Mouse (Mus musculus) cerebellum, adult 2 months (tissue): ENCODE data around the gene Asb14.

Source experiments
- CTCF ChIP-seq: fragments of 200-500 bp; IDR thresholded peaks from 2 replicates; pipeline ENCODE4 v1.5.1; 2011; ENCODE audit warnings: low read depth, mild to moderate bottlenecking, control low read depth, low read length, moderate library complexity, borderline replicate concordance; ENCODE audit not compliant: insufficient read depth
- POLR2A ChIP-seq: fragments of 200-500 bp; IDR thresholded peaks from 2 replicates; pipeline ENCODE4 v1.6.1; 2011; ENCODE audit warnings: low read length, control low read depth, borderline replicate concordance; ENCODE audit not compliant: insufficient read depth

DNA sequence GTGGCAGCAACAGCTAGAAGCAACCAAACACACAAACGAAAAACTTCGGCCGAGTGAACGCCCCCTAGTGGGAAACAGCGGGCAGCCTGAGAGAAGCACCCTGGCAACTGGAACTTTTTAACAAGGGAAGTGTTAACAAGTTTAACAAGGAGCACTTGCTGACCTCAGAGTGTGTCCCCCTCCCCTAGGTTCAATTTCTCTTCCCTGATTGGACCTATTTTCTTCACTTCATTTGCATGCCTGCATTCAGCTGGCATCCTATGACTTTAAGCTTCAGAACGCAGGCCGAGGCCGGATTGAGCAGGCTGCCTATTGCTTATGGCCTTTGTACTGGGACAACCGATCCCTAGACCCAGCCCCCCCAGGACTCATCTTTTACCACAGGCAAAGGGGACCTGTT, 27.0 kb upstream of the Asb14 start:
- TF ChIP-seq POLR2A (no peak), CTCF (no peak)
